Mouse (Mus musculus): ENCODE results near the gene Tmem274. TPM values are rescaled to one million over a fixed set of nuclear protein-coding genes. Genes with fewer than 3 reads are reported as not detected.

Tmem274 gene
- polyA plus RNA-seq, 1 experiment from 2014 or later, result not detected

- WGBS, result 80% methylated on average over 6 of the region's 6 CpGs
Measured at GRCm38 (mm10) chr4:149523961-149524360, 46.8 kb downstream of the Tmem274 start.

GRCm38 (mm10) chr4:149525170-149525569, 48.0 kb downstream of the Tmem274 start:
- Histone ChIP-seq H3K9me3 (ENCODE audit: control insufficient read depth, low read length) (no peaks in the 10 kb centered on the region), H3K36me3 (ENCODE audit: control insufficient read depth, insufficient read depth, low read length) (no peaks in the 10 kb centered on the region), H3K27me3 (ENCODE audit: control insufficient read depth, insufficient read depth, low read length) (no peaks in the 10 kb centered on the region), H3K4me3 (replicated peaks; ENCODE audit: low read depth, low read length) (no peak overlapping the region), H3K4me2 (ENCODE audit: low read length) (no peak overlapping the region), H3K4me1 (ENCODE audit: control insufficient read depth, insufficient read depth, low read length) (peaks cover 9% of the 10 kb centered on the region; the same call in 1 of the 2 replicates), H3K27ac (replicated peaks; ENCODE audit: low read depth, low read length) (no peak overlapping the region), H3K9ac (replicated peaks; ENCODE audit: low read length) (no peak overlapping the region)
- no peak for ATAC-seq (ENCODE audit: low FRiP score, low TSS enrichment)
- WGBS, result 88% methylated on average over 4 of the region's 4 CpGs
- no peak for DNase-seq

More at GRCm38 (mm10) chr4:149523961-149524360, 46.8 kb downstream of the Tmem274 start:
- Histone ChIP-seq H3K9me3 (ENCODE audit: control insufficient read depth, low read length) (no peaks in the 10 kb centered on the region), H3K4me1 (ENCODE audit: control insufficient read depth, insufficient read depth, low read length) (peaks cover 15% of the 10 kb centered on the region), H3K4me2 (ENCODE audit: low read length) (no peak overlapping the region), H3K27me3 (ENCODE audit: control insufficient read depth, insufficient read depth, low read length) (no peaks in the 10 kb centered on the region), H3K36me3 (ENCODE audit: control insufficient read depth, insufficient read depth, low read length) (no peaks in the 10 kb centered on the region), H3K27ac (replicated peaks; ENCODE audit: low read depth, low read length) (no peak overlapping the region), H3K9ac (replicated peaks; ENCODE audit: low read length) (no peak overlapping the region), H3K4me3 (replicated peaks; ENCODE audit: low read depth, low read length) (no peak overlapping the region)
- DNase-seq (no peak), ATAC-seq (ENCODE audit: low FRiP score, low TSS enrichment) (no peak)

- WGBS, result 75% methylated on average over 6 of the region's 6 CpGs
- H3K9ac ChIP-seq (replicated peaks; ENCODE audit: low read length), result no peak overlapping the region
- no peak overlapping the region for H3K27ac ChIP-seq (replicated peaks; ENCODE audit: low read depth, low read length)
Measured at GRCm38 (mm10) chr4:149525811-149526210, 48.6 kb downstream of the Tmem274 start.

GRCm38 (mm10) chr4:149526330-149526729, 49.2 kb downstream of the Tmem274 start:
- Histone ChIP-seq H3K9me3 (ENCODE audit: control insufficient read depth, low read length) (no peaks in the 10 kb centered on the region), H3K4me2 (ENCODE audit: low read length) (no peak overlapping the region), H3K27ac (replicated peaks; ENCODE audit: low read depth, low read length) (no peak overlapping the region), H3K9ac (replicated peaks; ENCODE audit: low read length) (no peak overlapping the region), H3K27me3 (ENCODE audit: control insufficient read depth, insufficient read depth, low read length) (no peaks in the 10 kb centered on the region), H3K36me3 (ENCODE audit: control insufficient read depth, insufficient read depth, low read length) (no peaks in the 10 kb centered on the region), H3K4me3 (replicated peaks; ENCODE audit: low read depth, low read length) (no peak overlapping the region), H3K4me1 (ENCODE audit: control insufficient read depth, insufficient read depth, low read length) (peaks cover 9% of the 10 kb centered on the region; the same call in 1 of the 2 replicates)
- 36% methylated on average over 7 of the region's 7 CpGs for WGBS
- no peak for DNase-seq
- ATAC-seq (ENCODE audit: low FRiP score, low TSS enrichment), result no peak

More at GRCm38 (mm10) chr4:149525811-149526210, 48.6 kb downstream of the Tmem274 start:
- Histone ChIP-seq H3K36me3 (ENCODE audit: control insufficient read depth, insufficient read depth, low read length) (no peaks in the 10 kb centered on the region), H3K4me3 (replicated peaks; ENCODE audit: low read depth, low read length) (no peak overlapping the region), H3K9me3 (ENCODE audit: control insufficient read depth, low read length) (no peaks in the 10 kb centered on the region), H3K4me2 (ENCODE audit: low read length) (no peak overlapping the region), H3K4me1 (ENCODE audit: control insufficient read depth, insufficient read depth, low read length) (peaks cover 9% of the 10 kb centered on the region; the same call in 1 of the 2 replicates), H3K27me3 (ENCODE audit: control insufficient read depth, insufficient read depth, low read length) (no peaks in the 10 kb centered on the region)
- ATAC-seq (ENCODE audit: low FRiP score, low TSS enrichment) (no peak; the same call in 1 of the 2 replicates), DNase-seq (no peak)

GRCm38 (mm10) chr4:149527621-149528354, 50.6 kb downstream of the Tmem274 start:
- 86% methylated on average over 15 of the region's 15 CpGs for WGBS

GRCm38 (mm10) chr4:149529691-149530090, 52.5 kb downstream of the Tmem274 start:
- peaks cover 9% of the 10 kb centered on the region; the same call in 1 of the 2 replicates for H3K4me1 ChIP-seq (ENCODE audit: control insufficient read depth, insufficient read depth, low read length)
- ATAC-seq (ENCODE audit: low FRiP score, low TSS enrichment), result no peak
- WGBS, result 89% methylated on average over 6 of the region's 6 CpGs
- H3K36me3 ChIP-seq (ENCODE audit: control insufficient read depth, insufficient read depth, low read length), result no peaks in the 10 kb centered on the region
- no peak overlapping the region for H3K9ac ChIP-seq (replicated peaks; ENCODE audit: low read length)
- DNase-seq, result no peak
- H3K4me3 ChIP-seq (replicated peaks; ENCODE audit: low read depth, low read length), result no peak overlapping the region
- no peaks in the 10 kb centered on the region for H3K9me3 ChIP-seq (ENCODE audit: control insufficient read depth, low read length)
- no peaks in the 10 kb centered on the region for H3K27me3 ChIP-seq (ENCODE audit: control insufficient read depth, insufficient read depth, low read length)
- no peak overlapping the region for H3K27ac ChIP-seq (replicated peaks; ENCODE audit: low read depth, low read length)
- H3K4me2 ChIP-seq (ENCODE audit: low read length), result no peak overlapping the region

More at GRCm38 (mm10) chr4:149527621-149528354, 50.6 kb downstream of the Tmem274 start:
- Histone ChIP-seq H3K4me1 (ENCODE audit: control insufficient read depth, insufficient read depth, low read length) (peaks cover 9% of the 10 kb centered on the region; the same call in 1 of the 2 replicates), H3K27me3 (ENCODE audit: control insufficient read depth, insufficient read depth, low read length) (no peaks in the 10 kb centered on the region), H3K9ac (replicated peaks; ENCODE audit: low read length) (no peak overlapping the region), H3K36me3 (ENCODE audit: control insufficient read depth, insufficient read depth, low read length) (no peaks in the 10 kb centered on the region), H3K4me3 (replicated peaks; ENCODE audit: low read depth, low read length) (no peak overlapping the region), H3K27ac (replicated peaks; ENCODE audit: low read depth, low read length) (no peak overlapping the region), H3K9me3 (ENCODE audit: control insufficient read depth, low read length) (no peaks in the 10 kb centered on the region), H3K4me2 (ENCODE audit: low read length) (no peak overlapping the region)
- ATAC-seq (ENCODE audit: low FRiP score, low TSS enrichment) (no peak), DNase-seq (no peak)

Other genes starting within 250 kb of the Tmem274 start
- gene Kif1b, start 169.7 kb upstream of the Tmem274 start, polyA plus RNA-seq (2014; fragmentation: Nextera tagmentation; extraction: Ambion mirVana), result 152 and 202 TPM in 2 replicates
- 56.8 and 59.1 TPM in 2 replicates for gene Ube4b, start 50.6 kb upstream of the Tmem274 start, polyA plus RNA-seq (2014; fragmentation: Nextera tagmentation; extraction: Ambion mirVana)
- 0.50 TPM in 1 of 2 replicates, not detected in the other for gene Rbp7, start 22.4 kb upstream of the Tmem274 start, polyA plus RNA-seq (2014; fragmentation: Nextera tagmentation; extraction: Ambion mirVana)
- 5.6 and 9.4 TPM in 2 replicates for gene Nmnat1, start 7.8 kb downstream of the Tmem274 start, polyA plus RNA-seq (2014; fragmentation: Nextera tagmentation; extraction: Ambion mirVana)
- 48.9 and 49.7 TPM in 2 replicates for gene Lzic, start 7.9 kb downstream of the Tmem274 start, polyA plus RNA-seq (2014; fragmentation: Nextera tagmentation; extraction: Ambion mirVana)
- 93.6 and 95.3 TPM in 2 replicates for gene Ctnnbip1, start 40.9 kb downstream of the Tmem274 start, polyA plus RNA-seq (2014; fragmentation: Nextera tagmentation; extraction: Ambion mirVana)
- 104 and 117 TPM in 2 replicates for gene Clstn1, start 109.1 kb downstream of the Tmem274 start, polyA plus RNA-seq (2014; fragmentation: Nextera tagmentation; extraction: Ambion mirVana)
- gene Pik3cd, start 225.2 kb downstream of the Tmem274 start, polyA plus RNA-seq (2014; fragmentation: Nextera tagmentation; extraction: Ambion mirVana), result 12.7 and 14.2 TPM in 2 replicates